Mouse (Mus musculus) hindbrain, embryonic 16.5 days (tissue): ENCODE measurements around the gene Ccdc162. TPM values are rescaled to one million over a fixed set of nuclear protein-coding genes. Genes with fewer than 3 reads are reported as not detected.
A peak's percentile ranks its signal among the peaks of the same experiment; 100 is the strongest.
"Not testable (repeated sequence)": the region's sequence is repeated elsewhere in the genome, so short reads cannot be mapped to it uniquely, and the experiment has no call there.

Experiments
- ATAC-seq: fragments of 200-750 bp; cut with Nextera tagmentation; 2 replicates; pipeline ENCODE4 v1.8.0; 2017; ENCODE audit warnings: moderate TSS enrichment, moderate library complexity
- H3K27ac ChIP-seq: fragments of 300-500 bp; sonication (generic); 2 replicates; pipeline ENCODE4 v1.5.1; 2014; ENCODE audit warnings: low read depth, mild to moderate bottlenecking, control low read depth, low read length, moderate library complexity
- H3K27me3 ChIP-seq: fragments of 300-500 bp; sonication (generic); replicated peaks from 2 replicates; pipeline ENCODE4 v1.6.1; 2014; ENCODE audit warnings: low read length; ENCODE audit not compliant: control insufficient read depth, insufficient read depth
- H3K36me3 ChIP-seq: fragments of 300-500 bp; sonication (generic); 2 replicates; pipeline ENCODE4 v1.6.1; 2014; ENCODE audit warnings: mild to moderate bottlenecking, low read length, moderate library complexity, mixed read lengths; ENCODE audit not compliant: control insufficient read depth, insufficient read depth
- H3K4me1 ChIP-seq: fragments of 300-500 bp; sonication (generic); 2 replicates; pipeline ENCODE4 v1.6.1; 2014; ENCODE audit warnings: low read depth, low read length; ENCODE audit not compliant: control insufficient read depth, insufficient read depth
- H3K4me2 ChIP-seq: fragments of 300-500 bp; sonication (generic); 2 replicates; pipeline ENCODE4 v1.6.1; 2014; ENCODE audit warnings: mild to moderate bottlenecking, low read length, control low read depth, moderate library complexity
- H3K4me3 ChIP-seq: fragments of 300-500 bp; sonication (generic); 2 replicates; pipeline ENCODE4 v1.5.1; 2014; ENCODE audit warnings: mild to moderate bottlenecking, low read length, control low read depth, moderate library complexity
- H3K9ac ChIP-seq: fragments of 300-500 bp; sonication (generic); 2 replicates; pipeline ENCODE4 v1.6.1; 2014; ENCODE audit warnings: low read depth, mild to moderate bottlenecking, control low read depth, low read length, moderate library complexity
- H3K9me3 ChIP-seq: fragments of 300-500 bp; sonication (generic); 2 replicates; pipeline ENCODE4 v1.6.1; 2014; ENCODE audit warnings: mild to moderate bottlenecking, low read length, moderate library complexity; ENCODE audit not compliant: control insufficient read depth
- WGBS: fragments of 180-500 bp; shearing (Covaris S2); extraction: QIAGEN DNeasy Blood & Tissue Kit; methylation state at CpG from one replicate; pipeline ENCODE4 v1.1.7; 2014; 5-methylcytosine and 5-hydroxymethylcytosine counted together
- polyA plus RNA-seq: library from polyadenylated mRNA; unstranded; fragments of >200 nt; fragmentation: Nextera tagmentation; extraction: Ambion mirVana; gene quantifications from 2 replicates; pipeline ENCODE4 v1.2.1, GENCODE M21; 2015

The Ccdc162 gene
- polyA plus RNA-seq, 1 experiment from 2014 or later: 1.4 TPM

DNA sequence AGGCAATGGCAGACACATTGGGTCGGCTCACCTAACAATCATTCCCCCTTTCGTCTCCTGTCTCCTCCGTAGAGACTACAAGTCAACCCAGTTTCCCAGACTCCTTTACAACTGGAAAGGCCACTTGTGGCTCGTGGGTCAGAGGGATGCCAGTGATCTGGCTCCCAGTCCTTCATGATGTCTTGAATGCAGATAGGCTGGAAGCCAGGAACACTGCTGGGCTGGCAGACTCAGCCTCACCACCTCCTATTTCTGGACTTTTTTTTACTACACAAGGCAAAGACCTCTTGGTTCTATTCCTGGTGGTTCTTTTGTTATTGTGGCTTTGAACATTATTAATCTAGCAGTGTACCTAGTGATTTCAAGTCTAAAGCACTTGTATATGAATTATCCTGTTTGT lies 202.1 kb downstream of the Ccdc162 start:
- Histone ChIP-seq H3K4me1 (peaks cover 5% of the 10 kb centered on the region; the same call in 1 of the 2 replicates), H3K4me2 (no peak overlapping the region), H3K4me3 (no peak overlapping the region), H3K27ac (no peak overlapping the region), H3K9me3 (no peaks in the 10 kb centered on the region), H3K27me3 (no peaks in the 10 kb centered on the region), H3K36me3 (no peaks in the 10 kb centered on the region), H3K9ac (no peak overlapping the region)
- WGBS: 83% methylated on average over 4 of the region's 4 CpGs
- no peak for ATAC-seq

- no peak overlapping the region for H3K4me2 ChIP-seq
- H3K27me3 ChIP-seq: no peaks in the 10 kb centered on the region
- H3K9ac ChIP-seq: no peak overlapping the region
- no peaks in the 10 kb centered on the region for H3K9me3 ChIP-seq
- H3K4me1 ChIP-seq: no peaks in the 10 kb centered on the region
- 45% methylated on average over 2 of the region's 2 CpGs for WGBS
- H3K4me3 ChIP-seq: no peak overlapping the region
- H3K27ac ChIP-seq: no peak overlapping the region
- no peaks in the 10 kb centered on the region for H3K36me3 ChIP-seq
- ATAC-seq: no peak
These were observed 207.3 kb downstream of the Ccdc162 start for GRCm38 (mm10) chr10:41509160-41509559.

- 6% methylated on average over 3 of the region's 3 CpGs for WGBS
- not testable (repeated sequence) for H3K4me3 ChIP-seq, H3K4me2 ChIP-seq, H3K27ac ChIP-seq, H3K4me1 ChIP-seq, H3K9me3 ChIP-seq, H3K27me3 ChIP-seq, H3K36me3 ChIP-seq
- peak overlapping the region; percentile 31; the same call in 1 of the 2 replicates for H3K9ac ChIP-seq
- peak; percentile 91 for ATAC-seq
These were observed 211.0 kb downstream of the Ccdc162 start for GRCm38 (mm10) chr10:41505446-41505845.

DNA sequence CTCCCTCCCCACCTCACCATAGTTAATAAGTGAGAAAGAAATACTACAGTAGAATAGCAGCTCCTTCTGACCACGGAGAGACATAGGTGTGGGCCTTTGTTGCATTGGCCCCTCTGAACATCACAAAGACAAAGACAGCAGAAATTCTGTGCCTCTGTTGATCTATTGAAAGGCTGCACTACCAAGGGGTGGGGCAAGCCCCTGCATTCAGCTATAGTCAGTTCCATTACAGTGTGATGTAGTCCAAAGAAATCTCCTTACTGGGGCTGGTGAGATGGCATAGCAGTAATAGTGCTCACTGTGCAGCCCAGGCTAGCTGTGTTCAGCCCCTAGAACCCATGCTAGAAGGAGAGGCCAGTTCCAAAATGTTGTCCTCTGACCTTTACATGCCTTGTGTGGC lies 211.4 kb downstream of the Ccdc162 start:
- 86% methylated on average over 1 of the region's 1 CpGs for WGBS
- Histone ChIP-seq H3K27me3 (no peaks in the 10 kb centered on the region), H3K4me2 (no peak overlapping the region), H3K4me3 (no peak overlapping the region), H3K4me1 (no peaks in the 10 kb centered on the region), H3K27ac (no peak overlapping the region), H3K36me3 (no peaks in the 10 kb centered on the region), H3K9ac (no peak overlapping the region; the same call in 1 of the 2 replicates), H3K9me3 (no peaks in the 10 kb centered on the region)
- peak; percentile 61 for ATAC-seq

GRCm38 (mm10) chr10:41500941-41501340 lies 215.5 kb downstream of the Ccdc162 start:
- H3K27ac ChIP-seq: no peak overlapping the region
- WGBS: 44% methylated on average over 4 of the region's 4 CpGs
- peak; percentile 76; the same call in 1 of the 2 replicates for ATAC-seq

GRCm38 (mm10) chr10:41491111-41491510 lies 225.3 kb downstream of the Ccdc162 start:
- Histone ChIP-seq H3K9me3 (no peaks in the 10 kb centered on the region), H3K4me3 (no peak overlapping the region; the same call in 1 of the 2 replicates), H3K4me1 (peaks cover 11% of the 10 kb centered on the region), H3K4me2 (peak overlapping the region; percentile 98), H3K36me3 (no peaks in the 10 kb centered on the region), H3K9ac (no peak overlapping the region), H3K27me3 (no peaks in the 10 kb centered on the region), H3K27ac (no peak overlapping the region)
- WGBS: 45% methylated on average over 4 of the region's 4 CpGs
- no peak for ATAC-seq

More at GRCm38 (mm10) chr10:41500941-41501340, 215.5 kb downstream of the Ccdc162 start:
- Histone ChIP-seq H3K9me3 (no peaks in the 10 kb centered on the region), H3K4me1 (no peaks in the 10 kb centered on the region), H3K9ac (no peak overlapping the region), H3K27me3 (no peaks in the 10 kb centered on the region), H3K4me3 (no peak overlapping the region), H3K36me3 (no peaks in the 10 kb centered on the region), H3K4me2 (no peak overlapping the region)

DNA sequence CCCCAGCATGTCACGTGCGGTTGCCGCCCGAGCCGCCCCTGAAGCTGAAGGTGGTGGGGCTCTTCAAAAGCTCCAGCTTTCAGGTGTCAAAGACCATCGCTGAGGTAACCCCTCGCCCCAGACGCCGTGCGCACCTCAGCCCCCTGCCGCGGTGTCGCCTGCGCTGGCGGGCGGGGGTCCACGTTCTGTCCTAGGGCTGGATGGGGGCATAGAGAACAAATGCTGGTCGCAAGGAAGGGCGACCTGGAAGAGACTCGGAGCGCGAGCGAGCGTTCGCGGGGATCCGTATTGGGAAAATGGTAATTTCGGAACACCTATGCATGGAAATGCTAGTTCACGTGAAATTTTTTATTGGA lies 225.9 kb downstream of the Ccdc162 start:
- Histone ChIP-seq H3K27me3 (no peaks in the 10 kb centered on the region), H3K27ac (peak overlapping the region; percentile 74; the same call in 1 of the 2 replicates), H3K9me3 (no peaks in the 10 kb centered on the region), H3K4me1 (peaks cover 11% of the 10 kb centered on the region), H3K9ac (peak overlapping the region; percentile 78), H3K36me3 (peaks cover 3% of the 10 kb centered on the region; the same call in 1 of the 2 replicates), H3K4me2 (peak overlapping the region; percentile 98), H3K4me3 (peak overlapping the region; percentile 83)
- under 1% methylated on average over 29 of the region's 29 CpGs for WGBS
- peak; percentile 75 for ATAC-seq

DNA sequence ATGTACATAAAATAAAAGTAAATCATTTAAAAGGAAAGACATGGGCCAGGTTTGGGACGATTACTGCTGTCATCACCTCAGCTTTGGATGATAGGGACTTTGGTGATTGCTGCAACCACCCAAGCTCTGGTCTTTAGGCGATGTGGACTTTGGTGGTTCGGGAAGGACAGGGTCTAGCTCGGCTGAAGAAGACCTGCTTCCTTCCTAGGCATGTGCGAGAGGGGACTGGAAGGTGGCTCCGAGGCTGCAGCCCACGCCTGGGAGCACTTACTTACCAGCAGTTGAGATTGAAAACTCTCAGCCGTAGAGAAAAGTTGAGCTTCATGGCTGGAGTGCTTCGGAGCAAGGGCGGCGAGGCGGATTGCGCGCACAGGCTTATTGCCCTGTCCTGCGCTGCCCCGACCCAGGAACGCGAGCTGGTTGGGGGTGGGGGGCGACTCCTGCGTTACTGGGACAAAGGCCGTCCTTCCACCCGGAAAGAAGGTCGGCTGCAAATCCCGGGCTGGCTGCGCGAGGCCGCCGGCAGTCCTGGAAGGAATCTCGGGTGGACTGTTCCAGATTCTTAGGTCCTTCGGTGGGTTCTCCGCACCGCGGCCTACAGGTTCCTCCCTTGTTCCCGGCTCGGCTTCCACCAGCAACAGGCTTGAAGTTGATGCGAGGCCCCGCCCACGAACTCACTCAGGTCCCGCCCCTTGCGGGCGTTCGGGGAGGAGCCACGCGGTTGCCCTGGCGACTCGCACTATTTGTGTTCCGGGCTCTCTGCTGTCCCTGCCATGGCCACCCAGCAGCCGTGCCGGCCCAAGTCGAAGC lies 226.5 kb downstream of the Ccdc162 start, which contains the start of the genes Smpd2 and Ppil6:
Gene Smpd2, minus strand, starts transcription at position 662 of the 810 bp plus-strand sequence.
Gene Ppil6, plus strand, starts transcription at position 732 of the 810 bp plus-strand sequence.
- Histone ChIP-seq H3K27ac (peak within 1 kb of the TSS; percentile 74), H3K4me1 (peaks cover 11% of the 10 kb centered on the region), H3K4me3 (peak within 1 kb of the TSS; percentile 83), H3K9ac (peak within 1 kb of the TSS; percentile 78), H3K4me2 (peak within 1 kb of the TSS; percentile 98), H3K36me3 (peaks cover 8% of the 10 kb centered on the region; the same call in 1 of the 2 replicates), H3K9me3 (no peaks in the 10 kb centered on the region), H3K27me3 (no peaks in the 10 kb centered on the region)
- WGBS: under 1% methylated on average over 43 of the region's 50 CpGs
- ATAC-seq: peak; percentile 97

- Histone ChIP-seq H3K27ac (no peak overlapping the region), H3K9me3 (no peaks in the 10 kb centered on the region), H3K4me3 (peak overlapping the region; percentile 83), H3K36me3 (peaks cover 8% of the 10 kb centered on the region; the same call in 1 of the 2 replicates), H3K4me2 (peak overlapping the region; percentile 98), H3K4me1 (peaks cover 11% of the 10 kb centered on the region), H3K9ac (peak overlapping the region; percentile 78), H3K27me3 (no peaks in the 10 kb centered on the region)
- 38% methylated on average over 8 of the region's 8 CpGs for WGBS
- no peak for ATAC-seq
These were observed 227.1 kb downstream of the Ccdc162 start for GRCm38 (mm10) chr10:41489294-41489693.
